Mouse (Mus musculus): ENCODE data around the gene Gm49345. TPM values are rescaled to one million over a fixed set of nuclear protein-coding genes. Genes with fewer than 3 reads are reported as not detected.

Gene Gm49345
- total and polyA plus RNA-seq, 2 experiments from 2014 or later = 2.2 TPM; not detected in 1

DNA sequence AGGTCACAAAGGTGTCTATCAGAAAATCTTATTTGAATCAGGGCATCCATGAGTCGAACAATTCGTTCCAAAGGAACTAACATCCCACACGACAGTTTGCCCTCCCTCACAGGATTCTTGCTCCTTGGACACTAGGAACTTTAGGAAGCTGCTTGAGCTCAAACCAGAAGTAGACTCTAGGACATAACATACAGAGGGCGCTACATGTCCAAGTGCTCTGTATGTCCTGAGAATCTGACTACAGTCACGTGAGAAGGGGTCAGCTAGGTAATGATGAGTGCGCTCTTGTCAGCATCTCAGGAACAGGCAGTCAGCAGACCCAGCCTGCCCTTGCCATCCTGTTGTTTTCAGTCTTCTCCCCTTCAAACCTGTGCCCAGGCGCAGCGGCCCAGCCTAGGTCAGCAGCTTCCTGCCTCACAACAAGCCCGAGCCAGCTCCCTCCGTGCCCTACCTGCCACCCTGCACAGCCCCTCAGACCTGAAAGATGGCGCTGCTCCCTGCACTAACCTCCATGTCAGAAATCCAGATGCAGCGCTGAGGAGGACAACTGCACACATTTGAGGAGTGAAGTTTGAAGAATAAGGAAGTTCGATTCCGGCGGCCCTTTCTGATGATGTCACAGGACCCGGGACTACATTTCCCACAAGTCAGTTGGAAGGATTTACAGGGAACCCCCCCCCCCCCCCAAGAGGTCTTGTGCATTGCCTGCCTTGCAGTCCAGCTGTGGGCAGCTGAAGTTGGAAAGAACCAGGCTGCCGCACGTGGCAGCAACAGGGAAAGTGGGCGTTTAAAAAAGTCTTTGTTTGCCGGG is 28.3 kb downstream of the Gm49345 start, which contains the start of gene Zfp729b:
TSS of gene Zfp729b (minus strand) at position 642 of the 811 bp plus-strand sequence.
- ATAC-seq (peak; percentile 97), DNase-seq (peak; percentile 93)
- Histone ChIP-seq H3K9ac (peak within 1 kb of the TSS; percentile 65), H3K9me3 (ENCODE audit: low read length) (no peaks in the 10 kb centered on the region), H3K4me3 (ENCODE audit: low read depth, low read length) (peak within 1 kb of the TSS; percentile 65), H3K27ac (ENCODE audit: low read depth, low read length) (peak within 1 kb of the TSS; percentile 40; the same call in 1 of the 2 replicates), H3K4me1 (ENCODE audit: insufficient read depth) (0 out of 2 replicates have a peak, but pooled peaks cover 4% of the 10 kb centered on the region), H3K27me3 (ENCODE audit: insufficient read depth, low read length) (no peaks in the 10 kb centered on the region), H3K36me3 (ENCODE audit: insufficient read depth) (no peaks in the 10 kb centered on the region), H3K4me2 (ENCODE audit: low read depth) (peak within 1 kb of the TSS; percentile 69)
- peak; percentile 55 for TF ChIP-seq CTCF (IDR thresholded peaks at IDR 0.05; ENCODE audit: low read depth)
- 4% methylated on average over 20 of the region's 20 CpGs for WGBS

DNA sequence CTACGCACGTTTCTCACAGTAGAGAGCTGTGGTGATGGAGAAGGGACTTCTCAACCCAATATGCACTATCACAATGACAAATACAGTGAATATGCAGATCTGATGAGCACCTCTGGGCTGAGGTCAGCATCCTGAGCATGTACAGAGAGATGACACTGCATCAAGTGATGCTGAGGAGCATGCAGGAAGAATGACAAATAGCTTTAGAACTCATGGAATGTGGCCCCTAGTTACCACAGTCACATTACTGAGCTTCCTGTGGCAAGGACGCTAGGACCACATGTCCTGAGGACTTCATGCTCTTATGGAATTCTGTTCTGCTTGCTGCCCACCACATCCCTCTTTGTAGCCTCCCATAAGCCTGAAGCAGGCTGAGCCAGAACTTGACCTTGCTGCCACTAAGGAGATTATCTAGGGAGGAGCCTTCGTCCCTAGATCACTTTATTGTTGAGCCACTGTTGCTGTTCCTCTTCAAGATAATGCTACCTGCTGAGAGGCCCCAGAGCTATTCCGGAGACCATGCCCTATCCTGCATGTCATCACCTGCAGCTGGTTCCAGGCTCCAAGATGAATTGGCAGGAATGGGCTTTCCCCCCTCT is 64.9 kb downstream of the Gm49345 start:
- no peak for TF ChIP-seq CTCF (IDR thresholded peaks at IDR 0.05; ENCODE audit: low read depth)
- no peaks in the 10 kb centered on the region for H3K36me3 ChIP-seq (ENCODE audit: insufficient read depth)
- ATAC-seq (no peak), DNase-seq (no peak)
- 0 out of 2 replicates have a peak, but pooled peaks cover 3% of the 10 kb centered on the region for H3K9me3 ChIP-seq (ENCODE audit: low read length)
- H3K9ac ChIP-seq = no peak overlapping the region
- H3K4me1 ChIP-seq (ENCODE audit: insufficient read depth) = no peaks in the 10 kb centered on the region
- H3K27ac ChIP-seq (ENCODE audit: low read depth, low read length) = no peak overlapping the region
- H3K4me3 ChIP-seq (ENCODE audit: low read depth, low read length) = no peak overlapping the region
- 75% methylated on average over 5 of the region's 5 CpGs for WGBS
- H3K27me3 ChIP-seq (ENCODE audit: insufficient read depth, low read length) = no peaks in the 10 kb centered on the region
- no peak overlapping the region for H3K4me2 ChIP-seq (ENCODE audit: low read depth)

DNA sequence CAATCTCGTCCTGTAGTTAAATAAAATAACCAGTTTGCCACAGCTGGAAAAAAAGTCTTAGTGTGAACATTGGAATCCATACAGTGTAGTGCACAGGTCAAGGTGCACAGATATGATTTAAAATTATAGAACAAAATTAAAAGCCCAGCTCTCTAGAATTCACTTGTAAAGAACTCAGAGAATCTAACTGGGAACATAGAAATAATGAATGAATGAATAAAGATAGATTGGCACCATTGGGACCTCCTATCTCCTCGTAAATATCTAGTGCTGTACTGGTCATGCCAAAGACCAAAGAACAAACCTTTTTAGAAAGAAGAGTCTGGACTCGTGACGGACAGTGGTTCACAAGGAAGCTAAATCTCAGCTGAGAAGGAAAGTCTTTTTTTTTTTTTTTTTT is 83.8 kb downstream of the Gm49345 start, which contains the start of gene Zfp748:
TSS of gene Zfp748 (minus strand) at position 101 of the 400 bp plus-strand sequence.
- no peaks in the 10 kb centered on the region for H3K9me3 ChIP-seq (ENCODE audit: low read length)
- 72% methylated on average over 4 of the region's 4 CpGs for WGBS

DNA sequence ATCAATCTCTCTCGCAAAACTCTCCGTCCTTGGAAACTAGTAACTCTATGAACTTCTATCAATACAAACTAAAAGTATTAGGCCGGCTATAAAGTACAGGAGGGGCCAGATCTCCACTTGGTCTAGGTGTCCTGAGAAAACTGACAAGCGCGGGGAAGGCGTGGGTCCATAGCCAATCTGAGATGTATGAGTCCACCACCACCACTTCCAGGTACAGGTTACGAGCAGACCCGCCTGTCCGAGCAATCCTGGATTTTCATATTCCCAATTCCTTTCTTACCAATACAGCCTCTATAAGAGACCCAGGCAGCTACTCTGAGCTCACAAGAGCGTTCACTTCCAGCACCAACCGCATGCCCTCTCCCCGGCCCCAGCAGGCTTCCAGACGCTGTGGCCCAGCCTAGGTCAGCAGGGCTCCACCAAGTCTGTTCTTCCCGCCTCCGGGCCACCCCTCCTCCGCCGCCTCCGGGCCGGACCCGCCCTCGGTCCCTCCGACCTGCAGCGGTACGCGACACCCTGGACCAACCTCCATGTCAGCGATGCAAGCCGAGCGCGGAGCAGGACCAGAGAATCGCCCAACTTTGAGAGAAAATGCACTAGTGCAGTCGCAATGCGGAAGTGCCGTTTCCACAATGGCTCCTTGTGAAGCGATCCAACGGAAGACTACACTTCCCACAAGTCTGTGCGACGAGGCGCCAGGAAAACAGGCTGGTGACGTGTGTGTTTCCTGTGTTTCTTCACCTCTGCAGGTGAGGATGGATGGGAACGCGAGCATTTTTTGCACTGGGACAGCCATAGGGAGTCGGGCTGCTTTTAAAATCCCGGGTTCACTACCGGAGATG is 84.8 kb downstream of the Gm49345 start:
- ATAC-seq = peak; percentile 100
- TF ChIP-seq CTCF (IDR thresholded peaks at IDR 0.05; ENCODE audit: low read depth) = no peak
- Histone ChIP-seq H3K4me1 (ENCODE audit: insufficient read depth) (peaks cover 17% of the 10 kb centered on the region), H3K36me3 (ENCODE audit: insufficient read depth) (no peaks in the 10 kb centered on the region), H3K9me3 (ENCODE audit: low read length) (no peaks in the 10 kb centered on the region), H3K4me2 (ENCODE audit: low read depth) (peak overlapping the region; percentile 71), H3K4me3 (ENCODE audit: low read depth, low read length) (peak overlapping the region; percentile 74), H3K27me3 (ENCODE audit: insufficient read depth, low read length) (no peaks in the 10 kb centered on the region), H3K9ac (peak overlapping the region; percentile 82), H3K27ac (ENCODE audit: low read depth, low read length) (peak overlapping the region; percentile 84)
- under 1% methylated on average over 44 of the region's 44 CpGs for WGBS
- peak; percentile 90 for DNase-seq

More for the DNA sequence above, 83.8 kb downstream of the Gm49345 start, which contains the start of gene Zfp748:
- peak within 1 kb of the TSS; percentile 74 for H3K4me3 ChIP-seq (ENCODE audit: low read depth, low read length)
- H3K4me2 ChIP-seq (ENCODE audit: low read depth) = peak within 1 kb of the TSS; percentile 71
- no peaks in the 10 kb centered on the region for H3K27me3 ChIP-seq (ENCODE audit: insufficient read depth, low read length)
- peak within 1 kb of the TSS; percentile 84 for H3K27ac ChIP-seq (ENCODE audit: low read depth, low read length)
- peak within 1 kb of the TSS; percentile 82 for H3K9ac ChIP-seq
- DNase-seq = no peak
- no peaks in the 10 kb centered on the region for H3K36me3 ChIP-seq (ENCODE audit: insufficient read depth)
- ATAC-seq = no peak
- H3K4me1 ChIP-seq (ENCODE audit: insufficient read depth) = peaks cover 17% of the 10 kb centered on the region
- TF ChIP-seq CTCF (IDR thresholded peaks at IDR 0.05; ENCODE audit: low read depth) = no peak

GRCm38 (mm10) chr13:67545941-67546340 is 91.6 kb downstream of the Gm49345 start:
- H3K9ac ChIP-seq = no peak overlapping the region
- H3K9me3 ChIP-seq (ENCODE audit: low read length) = no peaks in the 10 kb centered on the region
- no peak overlapping the region for H3K4me2 ChIP-seq (ENCODE audit: low read depth)
- H3K36me3 ChIP-seq (ENCODE audit: insufficient read depth) = peaks cover 32% of the 10 kb centered on the region
- ATAC-seq (no peak), DNase-seq (no peak)
- no peak for TF ChIP-seq CTCF (IDR thresholded peaks at IDR 0.05; ENCODE audit: low read depth)
- no peak overlapping the region for H3K27ac ChIP-seq (ENCODE audit: low read depth, low read length)
- H3K27me3 ChIP-seq (ENCODE audit: insufficient read depth, low read length) = no peaks in the 10 kb centered on the region
- 94% methylated on average over 1 of the region's 1 CpGs for WGBS
- peaks cover 3% of the 10 kb centered on the region; the same call in 1 of the 2 replicates for H3K4me1 ChIP-seq (ENCODE audit: insufficient read depth)
- no peak overlapping the region for H3K4me3 ChIP-seq (ENCODE audit: low read depth, low read length)

Other genes starting within 250 kb of the Gm49345 start
- 2.4 and 12.1 TPM in 2 replicates for gene Zfp429, start 237.9 kb downstream of the Gm49345 start, total RNA-seq (2014; rRNA removed)
- gene Zfp429, start 237.9 kb downstream of the Gm49345 start, polyA plus RNA-seq (2015; fragmentation: Nextera tagmentation; extraction: Ambion mirVana) = 1.1 and 1.6 TPM in 2 replicates
- 1.9 and 2.1 TPM in 2 replicates for gene Zfp459, start 216.4 kb downstream of the Gm49345 start, total RNA-seq (2014; rRNA removed)
- 0.53 and 0.71 TPM in 2 replicates for gene Zfp459, start 216.4 kb downstream of the Gm49345 start, polyA plus RNA-seq (2015; fragmentation: Nextera tagmentation; extraction: Ambion mirVana)
- gene Zfp874a, start 186.1 kb downstream of the Gm49345 start, total RNA-seq (2014; rRNA removed) = 10.0 and 12.8 TPM in 2 replicates
- 3.6 and 4.7 TPM in 2 replicates for gene Zfp874a, start 186.1 kb downstream of the Gm49345 start, polyA plus RNA-seq (2015; fragmentation: Nextera tagmentation; extraction: Ambion mirVana)
- 9.3 and 17.5 TPM in 2 replicates for gene Zfp874b, start 153.5 kb downstream of the Gm49345 start, total RNA-seq (2014; rRNA removed)
- gene Zfp874b, start 153.5 kb downstream of the Gm49345 start, polyA plus RNA-seq (2015; fragmentation: Nextera tagmentation; extraction: Ambion mirVana) = 2.3 TPM in 2 replicates
- 4.9 and 9.2 TPM in 2 replicates for gene Zfp58, start 137.2 kb downstream of the Gm49345 start, total RNA-seq (2014; rRNA removed)
- gene Zfp58, start 137.2 kb downstream of the Gm49345 start, polyA plus RNA-seq (2015; fragmentation: Nextera tagmentation; extraction: Ambion mirVana) = 3.6 and 4.9 TPM in 2 replicates
- 0.43 TPM in 1 of 2 replicates, not detected in the other for gene Gm26965, start 111.6 kb downstream of the Gm49345 start, total RNA-seq (2014; rRNA removed)
- 0.19 TPM in 1 of 2 replicates, not detected in the other for gene Gm26965, start 111.6 kb downstream of the Gm49345 start, polyA plus RNA-seq (2015; fragmentation: Nextera tagmentation; extraction: Ambion mirVana)
- gene Zfp87, start 111.6 kb downstream of the Gm49345 start, total RNA-seq (2014; rRNA removed) = 26.8 and 29.2 TPM in 2 replicates
- gene Zfp87, start 111.6 kb downstream of the Gm49345 start, polyA plus RNA-seq (2015; fragmentation: Nextera tagmentation; extraction: Ambion mirVana) = 33.9 and 40.1 TPM in 2 replicates
- gene Zfp748, start 83.9 kb downstream of the Gm49345 start, total RNA-seq (2014; rRNA removed) = 19.3 and 20.9 TPM in 2 replicates
- 6.8 and 7.1 TPM in 2 replicates for gene Zfp748, start 83.9 kb downstream of the Gm49345 start, polyA plus RNA-seq (2015; fragmentation: Nextera tagmentation; extraction: Ambion mirVana)
- 17.9 and 18.9 TPM in 2 replicates for gene Zfp729b, start 28.1 kb downstream of the Gm49345 start, total RNA-seq (2014; rRNA removed)
- gene Zfp729b, start 28.1 kb downstream of the Gm49345 start, polyA plus RNA-seq (2015; fragmentation: Nextera tagmentation; extraction: Ambion mirVana) = 4.2 and 4.3 TPM in 2 replicates
- gene Zfp729a, start within 50 bp of the Gm49345 start, total RNA-seq (2014; rRNA removed) = 7.8 and 9.1 TPM in 2 replicates
- 2.6 and 3.1 TPM in 2 replicates for gene Zfp729a, start within 50 bp of the Gm49345 start, polyA plus RNA-seq (2015; fragmentation: Nextera tagmentation; extraction: Ambion mirVana)
- 18.6 and 20.5 TPM in 2 replicates for gene Zfp738, start 49.3 kb upstream of the Gm49345 start, total RNA-seq (2014; rRNA removed)
- 5.9 and 7.5 TPM in 2 replicates for gene Zfp738, start 49.3 kb upstream of the Gm49345 start, polyA plus RNA-seq (2015; fragmentation: Nextera tagmentation; extraction: Ambion mirVana)
- gene Zfp65, start 91.4 kb upstream of the Gm49345 start, total RNA-seq (2014; rRNA removed) = 23.5 and 24.1 TPM in 2 replicates
- gene Zfp65, start 91.4 kb upstream of the Gm49345 start, polyA plus RNA-seq (2015; fragmentation: Nextera tagmentation; extraction: Ambion mirVana) = 3.0 and 5.6 TPM in 2 replicates
- 11.5 and 12.1 TPM in 2 replicates for gene Zfp85, start 117.5 kb upstream of the Gm49345 start, total RNA-seq (2014; rRNA removed)
- 3.8 and 4.1 TPM in 2 replicates for gene Zfp85, start 117.5 kb upstream of the Gm49345 start, polyA plus RNA-seq (2015; fragmentation: Nextera tagmentation; extraction: Ambion mirVana)
- gene Zfp493, start 141.9 kb upstream of the Gm49345 start, total RNA-seq (2014; rRNA removed) = 4.8 and 7.6 TPM in 2 replicates
- gene Zfp493, start 141.9 kb upstream of the Gm49345 start, polyA plus RNA-seq (2015; fragmentation: Nextera tagmentation; extraction: Ambion mirVana) = 1.1 and 1.3 TPM in 2 replicates
- 14.5 and 14.7 TPM in 2 replicates for gene Zfp273, start 176.0 kb upstream of the Gm49345 start, total RNA-seq (2014; rRNA removed)
- gene Zfp273, start 176.0 kb upstream of the Gm49345 start, polyA plus RNA-seq (2015; fragmentation: Nextera tagmentation; extraction: Ambion mirVana) = 7.4 and 8.7 TPM in 2 replicates
- gene Gm10037, start 193.3 kb upstream of the Gm49345 start, total RNA-seq (2014; rRNA removed) = 3.4 and 4.3 TPM in 2 replicates
- 4.4 and 5.8 TPM in 2 replicates for gene Gm10037, start 193.3 kb upstream of the Gm49345 start, polyA plus RNA-seq (2015; fragmentation: Nextera tagmentation; extraction: Ambion mirVana)
- not detected in 2 replicates for gene BC048507, start 225.6 kb upstream of the Gm49345 start, total RNA-seq (2014; rRNA removed)
- not detected in 2 replicates for gene BC048507, start 225.6 kb upstream of the Gm49345 start, polyA plus RNA-seq (2015; fragmentation: Nextera tagmentation; extraction: Ambion mirVana)